Mouse (Mus musculus) urinary bladder, postnatal 10 days (tissue): ENCODE results near the gene Lin7b.

Source experiments
- DNase-seq: peaks from one replicate; pipeline ENCODE4 v3.0.0; 2022; ENCODE audit warnings: low spot score

Lin7b gene

GRCm38 (mm10) chr7:45353041-45353440, 17.3 kb downstream of the Lin7b start:
- no peak for DNase-seq

- DNase-seq = no peak
Measured at GRCm38 (mm10) chr7:45346905-45347304, 23.5 kb downstream of the Lin7b start.

GRCm38 (mm10) chr7:45343543-45343942, 26.8 kb downstream of the Lin7b start:
- DNase-seq = no peak

DNA sequence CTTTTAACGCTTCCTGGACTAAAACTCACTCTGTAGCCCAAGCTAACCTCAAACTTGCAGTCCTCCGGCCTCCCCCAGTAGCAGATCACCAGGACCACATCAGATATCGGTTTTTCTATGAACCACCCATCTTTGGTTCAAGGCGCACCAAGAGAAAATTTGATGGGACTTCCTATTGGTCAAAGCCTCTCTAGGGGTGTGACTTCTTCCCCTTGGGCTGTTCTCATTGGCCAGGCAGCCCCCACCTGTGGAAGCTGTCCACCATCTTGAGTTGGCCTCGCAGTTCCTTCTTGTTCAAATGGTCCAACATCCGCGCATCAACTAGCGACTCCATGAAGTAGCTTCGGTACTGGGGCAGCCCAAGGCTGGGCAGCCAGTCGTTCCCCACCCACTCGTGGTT, 28.3 kb downstream of the Lin7b start:
- DNase-seq = no peak

DNA sequence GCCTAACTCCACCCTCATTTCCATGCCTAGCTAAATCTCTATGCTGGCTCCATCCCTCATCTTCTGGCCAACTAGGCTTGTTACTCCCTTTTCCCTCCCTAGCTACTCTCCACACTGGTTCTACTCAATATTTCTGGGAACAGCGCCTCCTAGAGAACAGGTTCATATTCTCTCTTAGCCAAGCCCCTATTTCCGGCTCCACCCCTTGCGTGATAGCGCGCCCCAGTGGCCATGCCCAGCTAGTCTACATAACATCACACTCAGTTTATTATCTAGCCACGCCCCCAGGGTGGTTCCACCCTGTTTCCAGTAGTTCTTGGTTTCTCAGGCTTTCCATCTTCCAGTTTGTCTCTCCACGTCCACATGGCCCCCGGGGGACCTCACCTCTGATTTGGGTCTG, 29.1 kb downstream of the Lin7b start:
- no peak for DNase-seq

DNA sequence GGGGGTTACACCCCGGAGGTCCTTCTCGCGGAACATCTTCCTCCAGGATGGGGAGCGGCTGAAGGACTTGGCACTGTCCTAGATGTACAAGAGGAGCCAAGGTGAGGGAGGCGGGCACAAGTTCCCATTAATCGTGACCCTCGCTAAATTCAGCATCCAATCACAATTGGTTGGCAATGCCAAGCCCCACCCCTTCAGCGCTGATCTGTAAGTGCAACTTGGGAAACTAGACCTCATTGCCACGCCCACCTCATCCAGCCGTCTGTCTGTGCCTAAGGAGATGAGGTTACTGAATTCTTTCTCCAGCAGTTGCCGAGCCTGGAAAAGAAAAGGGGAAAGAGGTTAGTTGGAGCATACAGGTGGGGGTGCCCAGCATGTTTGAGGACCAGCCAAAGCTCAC, 29.7 kb downstream of the Lin7b start:
- DNase-seq = no peak

DNA sequence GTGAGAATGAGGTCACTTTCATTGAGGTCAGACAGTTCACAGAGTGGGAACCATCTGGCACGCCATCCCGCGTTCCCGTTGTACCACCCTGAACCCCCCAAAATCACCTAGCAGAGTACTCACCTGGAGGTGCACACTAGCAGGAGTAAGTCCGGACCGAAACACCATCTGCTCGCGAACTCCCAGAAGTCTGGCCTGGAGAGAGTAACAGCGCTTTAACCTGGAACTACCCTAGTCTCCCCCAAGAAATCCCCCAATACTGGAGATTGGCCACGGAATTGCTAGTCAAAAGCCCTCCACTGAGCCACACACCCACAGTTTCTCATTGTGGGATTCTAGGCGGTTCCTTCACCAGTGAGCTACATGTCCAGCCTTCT, 30.3 kb downstream of the Lin7b start:
- DNase-seq = no peak

- no peak for DNase-seq
Measured at GRCm38 (mm10) chr7:45339410-45340065, 30.8 kb downstream of the Lin7b start.

DNA sequence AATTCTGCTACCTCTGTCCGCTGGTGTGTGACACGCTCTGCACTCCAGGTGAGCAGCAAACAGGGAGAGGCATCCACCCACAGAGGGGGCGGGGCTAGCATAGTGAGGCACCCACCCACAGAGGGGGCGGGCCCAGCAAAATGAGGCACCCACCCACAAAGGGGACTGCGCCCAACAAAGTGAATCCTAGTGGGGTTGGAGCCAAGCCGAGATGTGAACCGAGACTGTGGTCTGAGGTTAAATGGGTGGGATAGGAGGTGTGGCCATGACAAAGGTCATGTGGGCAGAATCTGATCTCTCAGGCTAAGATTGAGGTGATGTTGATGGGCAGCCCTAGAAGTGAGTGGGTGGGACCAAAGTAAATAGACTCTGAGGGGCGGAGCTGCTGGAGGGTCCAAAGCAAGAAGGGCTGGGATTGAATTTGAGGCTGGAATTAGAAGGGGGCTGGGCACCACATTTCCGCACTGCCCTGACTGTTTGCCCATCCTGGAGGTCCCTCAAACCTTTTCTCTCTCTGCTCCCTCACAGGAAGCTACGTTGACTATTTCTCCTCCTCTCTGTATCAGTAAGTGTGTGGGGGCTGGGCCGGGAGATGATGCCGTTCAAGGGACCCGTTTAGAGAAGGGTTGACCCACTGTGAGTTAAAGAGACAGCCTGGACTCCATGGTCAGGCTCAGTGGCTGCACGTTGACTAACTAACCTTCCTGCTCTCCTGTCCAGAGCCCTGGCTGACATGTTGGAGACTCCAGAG, 32.0 kb downstream of the Lin7b start:
- DNase-seq = no peak

DNA sequence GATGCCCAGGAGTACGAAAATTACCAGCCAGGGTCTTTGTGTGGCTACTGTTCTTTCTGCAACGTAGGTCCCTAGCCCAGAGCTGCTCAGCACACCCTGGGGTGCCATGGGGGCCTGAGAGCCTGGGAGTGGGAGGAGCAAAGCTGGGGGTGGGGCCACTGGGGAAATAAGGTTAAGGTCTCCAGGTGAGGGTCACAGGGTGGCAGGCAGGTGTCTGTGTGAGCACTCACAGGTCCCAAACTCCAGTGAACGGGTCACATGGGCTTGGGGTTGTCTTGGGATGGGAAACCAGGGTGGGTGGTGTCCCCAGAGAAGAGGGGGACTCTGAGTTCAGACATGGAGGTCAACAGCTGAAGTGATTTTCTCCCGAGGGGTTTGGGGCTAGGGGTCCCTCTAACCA, 32.9 kb downstream of the Lin7b start:
- DNase-seq = no peak

GRCm38 (mm10) chr7:45336319-45336718, 34.1 kb downstream of the Lin7b start:
- no peak for DNase-seq

GRCm38 (mm10) chr7:45335056-45335455, 35.3 kb downstream of the Lin7b start, which contains the start of gene Hrc:
Gene Hrc (plus strand): TSS chr7:45335290.
- DNase-seq = no peak

GRCm38 (mm10) chr7:45334605-45335004, 35.8 kb downstream of the Lin7b start:
- DNase-seq = no peak

DNA sequence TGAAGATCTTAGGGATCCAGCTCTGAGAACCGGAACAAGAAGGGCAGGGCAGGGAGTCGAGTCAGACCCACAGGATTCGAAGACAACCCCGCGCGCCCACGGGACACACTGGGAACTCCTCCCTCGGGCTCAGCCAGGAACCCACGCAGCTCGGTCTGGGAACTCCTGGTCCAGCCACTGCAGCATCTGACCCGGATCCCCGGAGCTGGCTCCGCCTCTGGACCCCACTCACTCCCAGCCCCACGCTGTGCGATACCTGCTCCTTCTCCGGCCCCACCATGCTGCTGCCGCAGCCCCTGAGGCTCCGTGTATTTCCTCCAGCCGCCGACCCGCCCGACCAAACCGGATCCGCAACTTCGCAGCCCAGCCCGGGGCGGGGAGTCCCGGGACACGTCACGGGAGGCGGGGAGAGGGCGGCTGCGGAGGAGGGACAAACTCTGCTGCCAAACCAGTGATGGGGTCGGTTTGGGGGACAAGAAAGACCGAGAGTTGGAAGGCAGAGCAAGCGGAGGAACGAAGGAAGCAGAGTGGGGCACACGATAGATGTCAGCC, 36.9 kb downstream of the Lin7b start, which contains the start of gene Trpm4:
Gene Trpm4, minus strand, starts transcription at position 350 of the 552 bp plus-strand sequence.
- DNase-seq = peak; percentile 79

GRCm38 (mm10) chr7:45332685-45333425, 37.5 kb downstream of the Lin7b start:
- no peak for DNase-seq

DNA sequence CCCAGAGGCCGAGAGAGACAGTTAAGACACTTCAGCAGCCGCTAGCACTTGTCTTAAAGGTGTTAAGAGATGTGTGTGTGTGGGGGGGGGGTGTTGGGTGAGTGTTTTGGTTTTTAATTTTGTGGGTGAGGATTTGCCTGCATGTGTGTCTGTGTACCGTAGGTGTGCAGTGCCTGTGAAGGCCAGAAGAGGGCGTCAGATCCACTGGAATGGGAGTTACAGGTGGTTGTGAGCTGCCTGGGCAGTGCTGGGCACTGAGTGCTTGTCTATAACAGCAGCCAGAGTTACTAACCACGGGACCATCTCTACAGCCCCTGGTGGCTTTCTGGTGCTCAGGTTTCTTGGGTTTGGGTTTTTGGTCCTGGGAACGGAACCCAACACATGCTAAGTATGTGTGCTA, 38.9 kb downstream of the Lin7b start:
- DNase-seq = no peak

- DNase-seq = no peak
Measured at GRCm38 (mm10) chr7:45328841-45329475, 41.4 kb downstream of the Lin7b start.

DNA sequence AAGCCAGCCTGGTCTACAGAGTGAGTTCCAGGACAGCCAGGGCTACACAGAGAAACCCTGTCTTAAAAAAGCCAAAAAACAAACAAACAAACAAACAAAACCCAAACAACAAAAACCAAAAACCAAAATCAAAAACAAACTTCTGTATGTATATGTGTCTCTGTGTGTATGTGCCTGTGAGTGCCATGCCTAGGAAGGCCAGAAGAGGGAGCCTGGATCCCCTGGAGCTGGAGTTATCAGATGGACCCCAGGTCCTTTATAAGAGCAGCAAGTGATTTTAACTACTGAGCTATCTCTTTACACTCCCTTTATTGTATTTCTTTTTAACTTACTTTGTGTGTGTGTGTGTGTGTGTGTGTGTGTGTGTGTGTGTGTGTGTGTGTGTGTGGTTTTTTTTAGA, 44.6 kb downstream of the Lin7b start:
- DNase-seq = no peak

GRCm38 (mm10) chr7:45323069-45323468, 47.3 kb downstream of the Lin7b start:
- no peak for DNase-seq

- DNase-seq = no peak
Measured at GRCm38 (mm10) chr7:45322245-45322644, 48.1 kb downstream of the Lin7b start.
